Mouse (Mus musculus): ENCODE data around the gene Crtac1. TPM values are rescaled to one million over a fixed set of nuclear protein-coding genes. Genes with fewer than 3 reads are reported as not detected.

Gene Crtac1
- total RNA-seq, 2 experiments from 2014 or later, result 0.29 TPM; not detected in 1

Small RNAs within 50 kb of the gene (microRNA-seq; reads per million reads assigned to microRNA genes)
- 0 reads per million in 2 experiments for gene Gm26339 (ENCODE audit: borderline replicate concordance in 2 of 2)
- gene Mir3085 (ENCODE audit: borderline replicate concordance in 2 of 2), result 0 reads per million in 2 experiments

Other genes with a start within 250 kb of the Crtac1 start
- gene Sfrp5, start 229.5 kb downstream of the Crtac1 start, total RNA-seq (2021), result 1 to 10 TPM; 4.0 to 5.7 TPM
- 1 to 10 TPM; 1.7 to 2.3 TPM for gene Golga7b, start 184.2 kb downstream of the Crtac1 start, total RNA-seq (2021)
- gene R3hcc1l, start 87.0 kb upstream of the Crtac1 start, total RNA-seq (2021), result 1 to 10 TPM; 8.5 to 9.6 TPM
- 1 to 10 TPM; 2.4 to 2.5 TPM for gene Loxl4, start 181.0 kb upstream of the Crtac1 start, total RNA-seq (2021)

Data from gastrocnemius, postnatal 25 days (tissue).